Mouse (Mus musculus) cerebellum, adult 11 months (tissue): ENCODE results near the gene Cyyr1.

Source experiments
- DNase-seq: peaks from one replicate; pipeline ENCODE4 v3.0.0; 2022

Cyyr1 gene

GRCm38 (mm10) chr16:85455043-85455442, 98.2 kb downstream of the Cyyr1 start:
- DNase-seq = no peak

- no peak for DNase-seq
Observed at GRCm38 (mm10) chr16:85446306-85446705, 106.9 kb downstream of the Cyyr1 start.

- DNase-seq = peak; percentile 23
Observed at GRCm38 (mm10) chr16:85445801-85446200, 107.4 kb downstream of the Cyyr1 start.

- peak; percentile 19 for DNase-seq
Observed at GRCm38 (mm10) chr16:85435427-85435826, 117.8 kb downstream of the Cyyr1 start.

GRCm38 (mm10) chr16:85429173-85429572, 124.0 kb downstream of the Cyyr1 start:
- no peak for DNase-seq

- no peak for DNase-seq
Observed at GRCm38 (mm10) chr16:85422889-85423288, 130.3 kb downstream of the Cyyr1 start.

GRCm38 (mm10) chr16:85415415-85415814, 137.8 kb downstream of the Cyyr1 start:
- peak; percentile 80 for DNase-seq

- no peak for DNase-seq
Observed at GRCm38 (mm10) chr16:85393430-85393948, 159.7 kb downstream of the Cyyr1 start.

GRCm38 (mm10) chr16:85386801-85387200, 166.4 kb downstream of the Cyyr1 start:
- DNase-seq = no peak
